Mouse (Mus musculus) inflammation-experienced regulatory T-cells, adult 16 weeks (primary cell): Measurements from ENCODE around the gene Pate2. TPM values are rescaled to one million over a fixed set of nuclear protein-coding genes. Genes with fewer than 3 reads are reported as not detected.

Source experiments
- polyA plus RNA-seq: library from polyadenylated mRNA; unstranded; fragments of 100-300 nt; shearing (Covaris generic); gene quantifications from one replicate; pipeline ENCODE4 v1.2.1, GENCODE M21; 2017

The Pate2 gene
- 0.65 TPM for polyA plus RNA-seq

DNA sequence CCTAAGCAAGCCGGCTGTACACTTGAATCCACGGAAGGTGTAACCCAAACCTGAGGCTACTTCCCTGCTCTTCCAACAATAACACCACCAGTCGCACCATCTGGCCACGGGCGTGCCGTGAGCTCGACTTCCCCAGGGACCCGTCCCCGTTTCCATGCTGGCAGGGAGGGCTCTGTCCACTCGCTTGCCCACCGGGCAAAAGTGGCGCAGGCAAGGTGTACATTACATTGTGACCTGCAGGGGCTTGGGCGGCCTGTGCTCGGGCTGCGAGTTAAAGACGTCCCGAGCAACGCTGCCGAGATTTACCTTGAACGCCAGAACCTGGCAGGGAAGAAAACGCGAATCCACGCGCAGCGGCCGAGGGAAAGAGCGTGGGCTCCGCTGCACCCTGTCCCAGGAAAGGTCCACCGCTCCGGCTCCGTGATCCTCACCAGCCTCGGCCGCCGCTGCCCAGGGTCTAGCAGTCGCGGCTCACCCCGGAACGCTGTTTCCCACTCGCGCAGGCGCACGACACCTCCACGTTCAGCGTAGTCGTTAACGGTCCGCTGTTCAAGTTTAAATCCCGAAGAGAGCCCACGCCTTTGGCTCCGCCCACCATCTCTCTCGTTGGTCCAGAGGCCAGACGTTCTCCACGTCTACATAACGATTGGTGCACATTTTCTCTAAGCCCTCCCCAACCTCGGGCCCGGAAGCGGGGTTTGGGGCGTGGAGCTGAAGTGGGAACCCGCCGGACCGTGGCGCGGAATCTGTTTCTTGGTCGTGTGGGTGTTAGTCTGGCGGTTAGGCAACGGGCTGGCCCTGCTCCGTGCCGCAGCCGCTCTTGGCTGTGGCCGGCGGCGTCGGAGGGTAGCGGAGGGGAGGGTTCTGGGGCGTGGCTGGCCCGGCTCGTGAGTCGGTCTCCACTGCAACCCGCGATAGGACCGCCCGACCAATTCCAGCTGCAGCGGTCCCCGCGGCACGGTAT, at the start of gene Pate2, which contains the start of gene Hyls1:
Pate2 (plus strand) TSS at position 714 of the 964 bp plus-strand sequence.
Hyls1 (minus strand) TSS at position 828 of the 964 bp plus-strand sequence.

DNA sequence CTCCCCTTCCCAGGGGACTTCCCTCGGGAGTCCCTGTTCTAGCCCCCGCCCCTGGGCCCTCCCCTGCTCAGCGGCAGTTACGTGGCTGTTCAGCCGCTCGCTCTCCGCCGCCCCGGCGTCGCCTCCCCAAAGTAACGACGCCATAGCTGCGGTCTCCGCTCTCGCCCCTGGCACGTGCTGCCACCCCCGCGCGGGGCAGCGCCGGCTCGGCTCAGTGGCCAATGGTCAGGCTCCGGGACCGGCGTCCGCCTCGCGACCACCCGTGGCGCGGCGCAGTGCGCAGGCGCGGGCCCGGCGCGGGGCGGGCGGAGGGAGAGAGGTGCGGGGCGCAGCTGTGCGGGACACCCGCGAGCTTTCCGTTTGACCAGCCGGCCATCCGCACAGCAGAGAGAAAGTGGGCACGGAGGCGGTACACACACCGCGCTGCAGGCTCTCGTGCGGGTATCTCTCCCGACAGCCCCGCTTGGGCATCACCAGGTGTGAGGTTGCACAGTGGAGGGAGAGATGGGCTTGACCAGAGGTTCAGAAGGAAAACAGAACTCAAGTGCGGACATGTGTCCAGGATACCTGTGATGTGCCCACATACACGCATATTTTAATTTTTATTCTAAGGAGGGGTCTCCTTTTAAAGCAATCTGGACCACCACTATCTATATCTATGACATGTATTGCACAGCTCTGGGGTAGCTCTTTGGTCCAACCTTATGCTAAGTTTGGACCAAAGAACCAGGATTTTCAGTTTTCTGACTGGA, 11.7 kb upstream of the Pate2 start, which contains the start of the genes Ddx25 and Pus3:
Ddx25 (minus strand) TSS at position 272 of the 752 bp plus-strand sequence.
Pus3 (plus strand) TSS at position 339 of the 752 bp plus-strand sequence.

DNA sequence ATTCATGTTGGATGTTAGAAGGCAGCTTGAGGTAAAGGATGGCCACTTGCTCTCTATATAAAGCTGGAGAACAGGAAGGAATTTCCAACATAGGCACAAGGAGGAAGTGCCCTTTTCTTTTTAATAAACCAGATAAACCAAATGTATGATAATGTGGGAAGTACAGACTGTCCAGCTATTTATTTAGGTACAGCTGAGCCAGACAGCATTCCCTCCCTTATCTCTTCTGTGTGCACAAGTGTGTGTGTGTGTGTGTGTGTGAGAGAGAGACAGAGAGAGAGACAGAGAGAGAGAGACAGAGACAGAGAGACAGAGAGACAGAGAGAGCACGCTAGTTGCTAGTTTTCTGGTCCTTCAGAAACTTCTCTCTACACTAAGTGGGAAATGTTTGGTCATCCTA, 41.8 kb downstream of the Pate2 start, which contains the start of gene Pate4:
Pate4 (minus strand) TSS at position 101 of the 400 bp plus-strand sequence.

DNA sequence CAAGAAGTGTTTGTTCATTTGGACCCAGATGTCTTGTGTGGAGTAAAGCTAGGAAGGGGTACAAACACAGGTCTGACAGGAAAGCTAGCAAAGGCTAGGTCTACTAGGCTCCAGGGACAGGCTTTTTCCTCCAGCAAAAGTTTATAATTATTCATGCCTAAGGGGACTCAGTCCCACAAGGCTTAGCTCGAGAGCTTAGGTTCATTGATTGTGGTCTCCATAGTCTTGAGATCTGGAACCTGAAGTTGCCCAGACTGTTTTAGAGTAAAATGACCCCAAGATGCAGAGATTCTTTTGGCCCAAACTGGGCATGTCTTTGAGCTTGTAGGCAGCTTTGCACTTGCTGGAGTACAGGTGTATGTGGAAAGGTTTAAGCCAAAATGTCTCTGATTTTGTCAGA, 78.0 kb downstream of the Pate2 start, which contains the start of gene Pate3:
Pate3 (minus strand) TSS at position 101 of the 400 bp plus-strand sequence.

DNA sequence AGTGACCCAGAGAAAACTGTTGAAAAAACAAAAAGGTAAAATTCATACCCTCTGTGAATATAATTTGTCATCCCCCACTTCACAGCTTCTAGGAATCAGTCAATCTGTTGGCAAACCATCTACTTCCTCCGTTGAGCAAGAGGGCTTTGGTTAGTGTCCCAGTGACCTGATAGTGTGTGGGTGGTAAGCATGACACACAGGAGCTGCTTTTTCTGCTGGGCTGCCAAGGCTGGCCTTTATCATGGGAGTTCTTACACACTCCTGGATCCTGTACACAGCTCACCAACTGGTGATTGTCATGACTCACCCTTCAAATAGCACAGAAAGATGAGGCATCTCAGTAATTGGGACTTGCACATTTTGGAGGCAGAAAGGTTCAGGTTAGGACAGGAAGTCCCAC, 116.9 kb downstream of the Pate2 start, which contains the start of gene Pate1:
Pate1 (minus strand) TSS at position 378 of the 400 bp plus-strand sequence.

Other genes with a start within 250 kb of the Pate2 start
- gene Cdon, start 149.2 kb upstream of the Pate2 start, polyA plus RNA-seq, result 4.3 TPM
- gene Gm1113, start 52.0 kb upstream of the Pate2 start, polyA plus RNA-seq, result not detected
- gene Ddx25, start 11.8 kb upstream of the Pate2 start, polyA plus RNA-seq, result 0.09 TPM
- gene Pus3, start 11.7 kb upstream of the Pate2 start, polyA plus RNA-seq, result 37.6 TPM
- gene Hyls1, start 114 bp downstream of the Pate2 start, polyA plus RNA-seq, result 12.3 TPM
- not detected for gene Pate4, start 41.7 kb downstream of the Pate2 start, polyA plus RNA-seq
- not detected for gene Pate3, start 77.9 kb downstream of the Pate2 start, polyA plus RNA-seq
- gene Pate1, start 117.1 kb downstream of the Pate2 start, polyA plus RNA-seq, result not detected
- not detected for gene Gm17677, start 170.8 kb downstream of the Pate2 start, polyA plus RNA-seq
- not detected for gene Gm17727, start 207.8 kb downstream of the Pate2 start, polyA plus RNA-seq
- not detected for gene Gm27235, start 219.8 kb downstream of the Pate2 start, polyA plus RNA-seq
- gene D730048I06Rik, start 219.8 kb downstream of the Pate2 start, polyA plus RNA-seq, result not detected